Comparison of ENCODE assay signal across 11 mouse cellular contexts in the genomic region with DNA sequence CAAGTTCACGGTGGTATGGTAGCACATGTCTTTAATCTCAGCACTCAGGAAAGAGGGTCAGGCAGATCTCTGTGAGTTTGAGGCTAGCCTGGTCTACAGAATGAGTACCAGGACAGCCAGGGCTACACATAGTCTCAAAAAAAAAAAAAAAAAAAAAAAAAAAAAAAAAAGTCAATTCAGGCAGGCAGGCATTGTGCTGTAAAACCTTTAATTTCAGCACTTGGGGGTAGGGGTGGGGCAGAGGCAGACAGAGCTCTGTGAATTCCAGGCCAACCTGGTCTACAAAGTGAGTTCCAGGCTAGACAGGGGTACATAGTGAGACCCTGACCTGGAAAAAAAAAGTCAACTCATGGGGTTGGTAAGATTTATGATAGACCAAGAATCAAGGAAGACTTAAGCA. TPM values are rescaled to one million over a fixed set of nuclear protein-coding genes. Genes with fewer than 3 reads are reported as not detected.
DNase-seq lines count a peak whose midpoint lies in the region; ATAC-seq and TF ChIP-seq lines count a peak whose summit lies in the region.
"Had no signal": no experiment of that assay in that cellular context is flagged by ENCODE, and none has a peak within 500 bp of the region (broad histone marks: within the 10 kb centered on the region; RNA-seq: fewer than 3 reads in every experiment).

No protein-coding gene starts in this region.

- no peak for DNase-seq in forebrain, embryonic 10.5 days (ENCODE audit: extremely low spot score, low spot score)
- no peak for DNase-seq in forebrain, postnatal 0 days
- DNase-seq in lung, adult 18-20 months = no peak
- no peak for DNase-seq in spleen, postnatal 14 days (ENCODE audit: low spot score in 2 of 2)
- no peak for DNase-seq in layer of hippocampus, postnatal 25 days (ENCODE audit: extremely low spot score in 1 of 2, low spot score in 1 of 2)
- DNase-seq: cerebellum, postnatal 36 days had no signal

- WGBS in forebrain, embryonic 10.5 days = 84% methylated on average over 1 of the region's 1 CpGs
- WGBS in forebrain, postnatal 0 days = 83% methylated on average over 1 of the region's 1 CpGs
- 74% methylated on average over 1 of the region's 1 CpGs for WGBS in lung, embryonic 16.5 days
- 61% methylated on average over 1 of the region's 1 CpGs for WGBS in limb, embryonic 12.5 days
- 85% methylated on average over 1 of the region's 1 CpGs for WGBS in stomach, embryonic 16.5 days

- peaks cover 46% of the 10 kb centered on the region for H3K4me1 ChIP-seq in forebrain, embryonic 10.5 days
- no peaks in the 10 kb centered on the region; the same call in 1 of the 2 replicates for H3K4me1 ChIP-seq in forebrain, postnatal 0 days (ENCODE audit: insufficient read depth)
- H3K4me1 ChIP-seq in lung, embryonic 16.5 days (replicated peaks; ENCODE audit: control insufficient read depth, insufficient read depth, low read length) = peaks cover 35% of the 10 kb centered on the region
- H3K4me1 ChIP-seq in limb, embryonic 12.5 days (replicated peaks) = peaks cover 29% of the 10 kb centered on the region
- H3K4me1 ChIP-seq in stomach, embryonic 16.5 days (ENCODE audit: control insufficient read depth, insufficient read depth, low read length) = peaks cover 20% of the 10 kb centered on the region

- no peaks in the 10 kb centered on the region for H3K9me3 ChIP-seq in forebrain, embryonic 10.5 days
- no peaks in the 10 kb centered on the region for H3K9me3 ChIP-seq in forebrain, postnatal 0 days (ENCODE audit: low read length)
- no peaks in the 10 kb centered on the region for H3K9me3 ChIP-seq in lung, embryonic 16.5 days (ENCODE audit: control insufficient read depth, low read length)
- 0 out of 2 replicates have a peak, but pooled peaks cover 3% of the 10 kb centered on the region for H3K9me3 ChIP-seq in limb, embryonic 12.5 days
- H3K9me3 ChIP-seq in stomach, embryonic 16.5 days (replicated peaks; ENCODE audit: control insufficient read depth, low read length) = no peaks in the 10 kb centered on the region
- H3K9me3 ChIP-seq: stomach, embryonic 15.5 days had no signal

- peaks cover 11% of the 10 kb centered on the region for H3K27me3 ChIP-seq in forebrain, embryonic 10.5 days (ENCODE audit: poor library complexity, severe bottlenecking)
- no peaks in the 10 kb centered on the region for H3K27me3 ChIP-seq in forebrain, postnatal 0 days (ENCODE audit: insufficient read depth, low read length)
- H3K27me3 ChIP-seq in lung, embryonic 16.5 days (ENCODE audit: control insufficient read depth, insufficient read depth, low read depth, low read length) = no peaks in the 10 kb centered on the region
- H3K27me3 ChIP-seq in limb, embryonic 12.5 days = no peaks in the 10 kb centered on the region
- no peaks in the 10 kb centered on the region for H3K27me3 ChIP-seq in stomach, embryonic 16.5 days (ENCODE audit: control insufficient read depth, insufficient read depth, low read length)
- H3K27me3 ChIP-seq: stomach, embryonic 15.5 days had no signal

- TF ChIP-seq CTCF in forebrain, postnatal 0 days (IDR thresholded peaks at IDR 0.05; ENCODE audit: low read depth) = no peak

- ATAC-seq in forebrain, postnatal 0 days = no peak
- peak; percentile 4; the same call in 1 of the 2 replicates for ATAC-seq in lung, embryonic 16.5 days (ENCODE audit: low read depth)
- ATAC-seq in limb, embryonic 12.5 days (ENCODE audit: insufficient number of reproducible peaks, insufficient read depth, low FRiP score, low TSS enrichment, low read depth) = peak; percentile 9; the same call in 1 of the 2 replicates
- no peak for ATAC-seq in stomach, embryonic 16.5 days (ENCODE audit: insufficient read depth, low FRiP score)

- no peak overlapping the region for H3K4me3 ChIP-seq in forebrain, embryonic 10.5 days
- no peak overlapping the region for H3K4me3 ChIP-seq in forebrain, postnatal 0 days (ENCODE audit: low read depth, low read length)
- H3K4me3 ChIP-seq in lung, embryonic 16.5 days (ENCODE audit: low read length) = peak overlapping the region; percentile 7; the same call in 1 of the 2 replicates
- no peak overlapping the region for H3K4me3 ChIP-seq in limb, embryonic 12.5 days (replicated peaks)
- no peak overlapping the region for H3K4me3 ChIP-seq in stomach, embryonic 16.5 days (replicated peaks; ENCODE audit: low read length)
- H3K4me3 ChIP-seq: left cerebral cortex, adult 2 months; stomach, embryonic 15.5 days had no signal

- H3K9ac ChIP-seq in forebrain, postnatal 0 days = no peak overlapping the region
- peak overlapping the region; percentile 14; the same call in 1 of the 2 replicates for H3K9ac ChIP-seq in lung, embryonic 16.5 days (ENCODE audit: low read length)
- H3K9ac ChIP-seq in limb, embryonic 12.5 days (replicated peaks) = no peak overlapping the region
- no peak overlapping the region for H3K9ac ChIP-seq in stomach, embryonic 16.5 days (ENCODE audit: low read length)
- H3K9ac ChIP-seq: stomach, embryonic 15.5 days had no signal

- H3K4me2 ChIP-seq in forebrain, postnatal 0 days (ENCODE audit: low read depth) = no peak overlapping the region
- peak overlapping the region; percentile 43 for H3K4me2 ChIP-seq in lung, embryonic 16.5 days (ENCODE audit: low read depth, low read length)
- H3K4me2 ChIP-seq in limb, embryonic 12.5 days = 0 out of 2 replicates have a peak overlapping the region, but pooled peaks have one; percentile 1
- no peak overlapping the region for H3K4me2 ChIP-seq in stomach, embryonic 16.5 days (ENCODE audit: low read depth, low read length)
- H3K4me2 ChIP-seq: stomach, embryonic 15.5 days had no signal

- H3K27ac ChIP-seq in forebrain, embryonic 10.5 days = peak overlapping the region; percentile 72
- H3K27ac ChIP-seq in forebrain, postnatal 0 days (ENCODE audit: low read depth, low read length) = no peak overlapping the region
- H3K27ac ChIP-seq in lung, embryonic 16.5 days (ENCODE audit: low read length) = peak overlapping the region; percentile 87
- H3K27ac ChIP-seq in limb, embryonic 12.5 days = peak overlapping the region; percentile 77
- peak overlapping the region; percentile 86 for H3K27ac ChIP-seq in stomach, embryonic 16.5 days (ENCODE audit: low read length)
- H3K27ac ChIP-seq: left cerebral cortex, adult 2 months had no signal

- no peaks in the 10 kb centered on the region for H3K36me3 ChIP-seq in forebrain, embryonic 10.5 days (replicated peaks)
- no peaks in the 10 kb centered on the region for H3K36me3 ChIP-seq in forebrain, postnatal 0 days (ENCODE audit: insufficient read depth)
- no peaks in the 10 kb centered on the region for H3K36me3 ChIP-seq in lung, embryonic 16.5 days (ENCODE audit: control insufficient read depth, insufficient read depth, low read length)
- H3K36me3 ChIP-seq in limb, embryonic 12.5 days = no peaks in the 10 kb centered on the region
- H3K36me3 ChIP-seq in stomach, embryonic 16.5 days (ENCODE audit: control insufficient read depth, insufficient read depth, low read length) = no peaks in the 10 kb centered on the region
- H3K36me3 ChIP-seq: stomach, embryonic 15.5 days had no signal

RNA-seq across cellular contexts. Expression of a gene that starts 17.4 kb away (rescaled TPM):
- 23.9 and 24.4 TPM in 2 replicates for polyA plus RNA-seq in forebrain, embryonic 10.5 days (2016; fragmentation: Nextera tagmentation; extraction: Ambion mirVana)
- total RNA-seq in forebrain, postnatal 0 days (2014; rRNA removed) = 9.5 and 9.7 TPM in 2 replicates
- polyA plus RNA-seq in forebrain, postnatal 0 days (2015; fragmentation: Nextera tagmentation; extraction: Ambion mirVana) = 8.2 and 11.2 TPM in 2 replicates
- 50.7 and 51.5 TPM in 2 replicates for polyA plus RNA-seq in lung, embryonic 16.5 days (2015; fragmentation: Nextera tagmentation; extraction: Ambion mirVana)
- polyA plus RNA-seq in limb, embryonic 12.5 days (2016; fragmentation: Nextera tagmentation; extraction: Ambion mirVana) = 32.5 and 33.3 TPM in 2 replicates
- polyA plus RNA-seq in stomach, embryonic 16.5 days (2015; fragmentation: Nextera tagmentation; extraction: Ambion mirVana) = 44.6 and 51.0 TPM in 2 replicates
- total RNA-seq in layer of hippocampus, postnatal 25 days (2021) = 10 to 100 TPM; 24.3 to 26.4 TPM

RNA-seq across cellular contexts. Expression of a gene that starts 32.1 kb away (rescaled TPM):
- not detected in 2 replicates for polyA plus RNA-seq in forebrain, embryonic 10.5 days (2016; fragmentation: Nextera tagmentation; extraction: Ambion mirVana)
- 0.24 TPM in 1 of 2 replicates, not detected in the other for total RNA-seq in forebrain, postnatal 0 days (2014; rRNA removed)
- not detected in 2 replicates for polyA plus RNA-seq in forebrain, postnatal 0 days (2015; fragmentation: Nextera tagmentation; extraction: Ambion mirVana)
- 0.82 and 1.1 TPM in 2 replicates for polyA plus RNA-seq in lung, embryonic 16.5 days (2015; fragmentation: Nextera tagmentation; extraction: Ambion mirVana)
- polyA plus RNA-seq in limb, embryonic 12.5 days (2016; fragmentation: Nextera tagmentation; extraction: Ambion mirVana) = 0.13 TPM in 2 replicates
- polyA plus RNA-seq in stomach, embryonic 16.5 days (2015; fragmentation: Nextera tagmentation; extraction: Ambion mirVana) = 0.20 and 0.40 TPM in 2 replicates
- total RNA-seq in layer of hippocampus, postnatal 25 days (2021) = under 1 TPM in 1 of 2 experiments, not detected in 1; 0.23 TPM

RNA-seq across cellular contexts. Expression of a gene that starts 53.8 kb away (rescaled TPM):
- polyA plus RNA-seq in forebrain, embryonic 10.5 days (2016; fragmentation: Nextera tagmentation; extraction: Ambion mirVana) = 67.5 and 78.3 TPM in 2 replicates
- total RNA-seq in forebrain, postnatal 0 days (2014; rRNA removed) = 24.9 and 33.4 TPM in 2 replicates
- 17.5 and 34.3 TPM in 2 replicates for polyA plus RNA-seq in forebrain, postnatal 0 days (2015; fragmentation: Nextera tagmentation; extraction: Ambion mirVana)
- polyA plus RNA-seq in lung, embryonic 16.5 days (2015; fragmentation: Nextera tagmentation; extraction: Ambion mirVana) = 67.8 and 69.6 TPM in 2 replicates
- 89.4 and 98.9 TPM in 2 replicates for polyA plus RNA-seq in limb, embryonic 12.5 days (2016; fragmentation: Nextera tagmentation; extraction: Ambion mirVana)
- polyA plus RNA-seq in stomach, embryonic 16.5 days (2015; fragmentation: Nextera tagmentation; extraction: Ambion mirVana) = 66.0 and 69.4 TPM in 2 replicates
- 10 to 100 TPM; 36.4 to 50.8 TPM for total RNA-seq in layer of hippocampus, postnatal 25 days (2021)

Comparison
In these comparisons a context has a peak if more than half of its experiments do, and no peak if none do; other contexts are left out.
1. ATAC-seq: peak in lung, embryonic 16.5 days (single experiment) and limb, embryonic 12.5 days (single experiment); none in forebrain, postnatal 0 days (single experiment) and stomach, embryonic 16.5 days (single experiment).
2. H3K4me2 ChIP-seq: peak in lung, embryonic 16.5 days (single experiment) and limb, embryonic 12.5 days (single experiment); none in forebrain, postnatal 0 days (single experiment) and stomach, embryonic 16.5 days (single experiment).